Mouse (Mus musculus) G1E-ER4 (cell line): ENCODE data around the gene Tnpo3. TPM values are rescaled to one million over a fixed set of nuclear protein-coding genes. Genes with fewer than 3 reads are reported as not detected.

Experiments
- GATA1 ChIP-seq: IDR thresholded peaks from one replicate; pipeline ENCODE4 v1.8.0; 2012; ENCODE audit warnings: low read length, inconsistent platforms
- polyA plus RNA-seq: library from polyadenylated mRNA; stranded (reverse); fragments of >175 nt; gene quantifications from 2 replicates; pipeline ENCODE4 v1.2.3, GENCODE M21; 2012

Gene Tnpo3
- polyA plus RNA-seq: 57.7 and 102 TPM in 2 replicates

GRCm38 (mm10) chr6:29609111-29610019 lies at the start of gene Tnpo3:
Tnpo3 (minus strand) TSS chr6:29609887.
- no peak for TF ChIP-seq GATA1

- TF ChIP-seq GATA1: no peak
These were observed 49.2 kb upstream of the Tnpo3 start for GRCm38 (mm10) chr6:29658626-29659475.

- no peak for TF ChIP-seq GATA1
These were observed 43.6 kb upstream of the Tnpo3 start for GRCm38 (mm10) chr6:29653271-29653670.

- TF ChIP-seq GATA1: no peak
These were observed 40.5 kb upstream of the Tnpo3 start for GRCm38 (mm10) chr6:29650170-29650549.

- no peak for TF ChIP-seq GATA1
These were observed 39.9 kb upstream of the Tnpo3 start for GRCm38 (mm10) chr6:29649494-29650169.

- no peak for TF ChIP-seq GATA1
These were observed 32.1 kb upstream of the Tnpo3 start for GRCm38 (mm10) chr6:29641816-29642215.

GRCm38 (mm10) chr6:29639580-29640419 lies 30.1 kb upstream of the Tnpo3 start:
- no peak for TF ChIP-seq GATA1

- no peak for TF ChIP-seq GATA1
These were observed 29.3 kb upstream of the Tnpo3 start for GRCm38 (mm10) chr6:29638844-29639460.

GRCm38 (mm10) chr6:29637397-29638373 lies 28.0 kb upstream of the Tnpo3 start:
- no peak for TF ChIP-seq GATA1

- no peak for TF ChIP-seq GATA1
These were observed 26.8 kb upstream of the Tnpo3 start for GRCm38 (mm10) chr6:29636322-29637092.

GRCm38 (mm10) chr6:29634537-29634936 lies 24.9 kb upstream of the Tnpo3 start:
- no peak for TF ChIP-seq GATA1

GRCm38 (mm10) chr6:29632552-29633292 lies 23.0 kb upstream of the Tnpo3 start:
- TF ChIP-seq GATA1: no peak
